Comparison of ENCODE assay signal across 15 mouse cellular contexts in the genomic region with DNA sequence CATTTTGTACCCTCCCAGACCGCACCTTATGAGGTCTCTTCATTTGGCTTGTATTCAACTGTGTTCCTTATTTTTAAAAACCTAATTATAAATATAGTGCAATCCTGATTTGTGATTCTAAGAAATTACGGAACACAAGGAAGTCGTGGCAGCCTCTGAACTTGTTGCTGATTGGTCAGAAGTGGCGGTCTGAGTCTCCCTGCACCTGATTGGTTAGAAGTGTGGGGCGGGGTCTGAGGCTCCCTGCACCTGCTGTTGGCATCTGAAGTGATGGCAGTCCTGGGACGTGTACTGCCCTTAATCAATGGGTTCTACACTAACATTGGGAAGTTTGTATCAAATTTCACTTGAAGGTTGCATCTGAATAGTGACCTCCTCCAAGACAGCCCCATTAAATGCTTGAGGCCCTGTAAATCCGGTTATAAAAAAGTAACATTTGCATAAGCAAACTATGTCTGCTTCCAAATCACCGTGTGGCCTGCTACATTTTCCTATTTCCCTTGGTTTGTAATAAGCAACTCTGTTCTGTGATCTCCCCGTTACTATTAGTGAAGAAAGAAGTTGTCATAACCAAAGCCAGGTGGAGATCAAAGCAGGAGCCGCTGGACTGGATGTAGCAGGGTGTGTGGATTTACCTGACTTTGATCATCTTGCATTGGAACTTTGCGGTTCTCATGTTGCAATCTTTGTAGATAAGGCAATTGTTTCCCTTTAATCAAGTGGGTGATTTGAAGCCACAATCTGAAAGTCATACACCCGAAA. TPM values are rescaled to one million over a fixed set of nuclear protein-coding genes. Genes with fewer than 3 reads are reported as not detected.
DNase-seq lines count a peak whose midpoint lies in the region; ATAC-seq and TF ChIP-seq lines count a peak whose summit lies in the region.
"Had no signal": no experiment of that assay in that cellular context is flagged by ENCODE, and none has a peak within 500 bp of the region (broad histone marks: within the 10 kb centered on the region; RNA-seq: fewer than 3 reads in every experiment).

No protein-coding gene starts in this region.

- ATAC-seq in midbrain, embryonic 11.5 days (ENCODE audit: low FRiP score), result 0 out of 2 replicates have a peak, but pooled peaks have one; percentile 38
- peak; percentile 58 for ATAC-seq in intestine, embryonic 16.5 days

- no peaks in the 10 kb centered on the region for H3K27me3 ChIP-seq in cerebellum, adult 2 months (ENCODE audit: control insufficient read depth, insufficient read depth, low read length)
- H3K27me3 ChIP-seq in midbrain, embryonic 11.5 days (ENCODE audit: control insufficient read depth, insufficient read depth, low read length), result no peaks in the 10 kb centered on the region
- H3K27me3 ChIP-seq in midbrain, embryonic 10.5 days (ENCODE audit: low read depth, poor library complexity, severe bottlenecking), result peaks cover 7% of the 10 kb centered on the region; the same call in 1 of the 2 replicates
- H3K27me3 ChIP-seq in intestine, embryonic 16.5 days (replicated peaks; ENCODE audit: control insufficient read depth, insufficient read depth, low read length), result no peaks in the 10 kb centered on the region
- H3K27me3 ChIP-seq: heart, embryonic 13.5 days had no signal

- H3K4me1 ChIP-seq in cerebellum, adult 2 months (ENCODE audit: control insufficient read depth, insufficient read depth, low read length), result no peaks in the 10 kb centered on the region
- no peaks in the 10 kb centered on the region for H3K4me1 ChIP-seq in midbrain, embryonic 11.5 days (ENCODE audit: control insufficient read depth, insufficient read depth, low read length)
- H3K4me1 ChIP-seq in midbrain, embryonic 10.5 days, result no peaks in the 10 kb centered on the region
- no peaks in the 10 kb centered on the region for H3K4me1 ChIP-seq in intestine, embryonic 16.5 days (ENCODE audit: control insufficient read depth, insufficient read depth, low read length)
- H3K4me1 ChIP-seq: heart, embryonic 13.5 days; liver, embryonic 13.5 days had no signal

- no peaks in the 10 kb centered on the region for H3K9me3 ChIP-seq in midbrain, embryonic 11.5 days (ENCODE audit: control insufficient read depth, low read length)
- no peaks in the 10 kb centered on the region for H3K9me3 ChIP-seq in midbrain, embryonic 10.5 days (replicated peaks)
- no peaks in the 10 kb centered on the region for H3K9me3 ChIP-seq in intestine, embryonic 16.5 days (ENCODE audit: control insufficient read depth, low read length)
- H3K9me3 ChIP-seq: heart, embryonic 13.5 days; liver, embryonic 13.5 days had no signal

- no peak overlapping the region for H3K4me3 ChIP-seq in cerebellum, adult 2 months (replicated peaks; ENCODE audit: insufficient read depth, low read depth, low read length)
- H3K4me3 ChIP-seq in midbrain, embryonic 11.5 days (ENCODE audit: low read depth, low read length), result no peak overlapping the region
- H3K4me3 ChIP-seq in midbrain, embryonic 10.5 days, result no peak overlapping the region
- H3K4me3 ChIP-seq in intestine, embryonic 16.5 days (ENCODE audit: low read length), result no peak overlapping the region
- H3K4me3 ChIP-seq: heart, embryonic 13.5 days; liver, embryonic 13.5 days had no signal

- H3K4me2 ChIP-seq in midbrain, embryonic 11.5 days, result no peak overlapping the region
- H3K4me2 ChIP-seq in intestine, embryonic 16.5 days (ENCODE audit: low read depth, low read length), result no peak overlapping the region
- H3K4me2 ChIP-seq: heart, embryonic 13.5 days; liver, embryonic 13.5 days had no signal

- H3K27ac ChIP-seq in cerebellum, adult 2 months (ENCODE audit: insufficient read depth, low read length), result no peak overlapping the region
- no peak overlapping the region for H3K27ac ChIP-seq in midbrain, embryonic 11.5 days (ENCODE audit: low read depth, low read length)
- H3K27ac ChIP-seq in midbrain, embryonic 10.5 days (replicated peaks), result no peak overlapping the region
- H3K27ac ChIP-seq in intestine, embryonic 16.5 days (ENCODE audit: low read length), result peak overlapping the region; percentile 55; the same call in 1 of the 2 replicates
- H3K27ac ChIP-seq: heart, embryonic 13.5 days; liver, embryonic 13.5 days had no signal

- TF ChIP-seq POLR2A in cerebellum, adult 2 months (IDR thresholded peaks at IDR 0.05; ENCODE audit: borderline replicate concordance, insufficient read depth, low read length), result no peak

- DNase-seq in cerebellum, adult 9-11 months, result peak; percentile 0
- no peak for DNase-seq in cerebellum, adult 2 months
- peak; percentile 75 for DNase-seq in midbrain, embryonic 11.5 days (ENCODE audit: low spot score, missing footprints)
- DNase-seq in midbrain, embryonic 10.5 days (ENCODE audit: low spot score), result no peak
- DNase-seq in B cell, adult 2 months, result no peak
- no peak for DNase-seq in thymus, postnatal 36 days
- DNase-seq in right cerebral cortex, postnatal 10 days (ENCODE audit: low spot score in 2 of 2), result no peak
- DNase-seq: adrenal gland, postnatal 14 days; cerebellum, adult 9-10 months; kidney, postnatal 14 days; liver, embryonic 13.5 days; lung, postnatal 10 days; thymus, adult 2 months had no signal

- no peaks in the 10 kb centered on the region for H3K36me3 ChIP-seq in midbrain, embryonic 11.5 days (ENCODE audit: control insufficient read depth, insufficient read depth, low read length)
- no peaks in the 10 kb centered on the region for H3K36me3 ChIP-seq in midbrain, embryonic 10.5 days
- no peaks in the 10 kb centered on the region for H3K36me3 ChIP-seq in intestine, embryonic 16.5 days (ENCODE audit: control insufficient read depth, insufficient read depth, low read length)
- H3K36me3 ChIP-seq: heart, embryonic 13.5 days; liver, embryonic 13.5 days had no signal

- H3K9ac ChIP-seq in midbrain, embryonic 11.5 days (ENCODE audit: low read length), result no peak overlapping the region
- no peak overlapping the region for H3K9ac ChIP-seq in intestine, embryonic 16.5 days (ENCODE audit: low read depth, low read length)
- H3K9ac ChIP-seq: heart, embryonic 13.5 days; liver, embryonic 13.5 days had no signal

- WGBS in cerebellum, adult 2 months, result 77% methylated on average over 12 of the region's 12 CpGs
- WGBS in midbrain, embryonic 11.5 days, result 66% methylated on average over 12 of the region's 12 CpGs
- WGBS in midbrain, embryonic 10.5 days, result 69% methylated on average over 12 of the region's 12 CpGs
- 58% methylated on average over 12 of the region's 12 CpGs for WGBS in intestine, embryonic 16.5 days

- no peak for TF ChIP-seq CTCF in cerebellum, adult 2 months (IDR thresholded peaks at IDR 0.05; ENCODE audit: borderline replicate concordance, insufficient read depth, low read depth, low read length)

RNA-seq across cellular contexts. Expression of gene Klhl8, which starts 5.7 kb away (rescaled TPM):
- polyA plus RNA-seq in cerebellum, adult 2 months (2012; rRNA removed), result 29.1 and 29.6 TPM in 2 replicates
- polyA plus RNA-seq in midbrain, embryonic 11.5 days (2014; fragmentation: Nextera tagmentation; extraction: Ambion mirVana), result 16.5 and 16.9 TPM in 2 replicates
- polyA plus RNA-seq in midbrain, embryonic 10.5 days (2016; fragmentation: Nextera tagmentation; extraction: Ambion mirVana), result 11.5 TPM in 2 replicates
- 6.7 and 7.3 TPM in 2 replicates for polyA plus RNA-seq in intestine, embryonic 16.5 days (2015; fragmentation: Nextera tagmentation; extraction: Ambion mirVana)

Comparison
In these comparisons a context has a peak if more than half of its experiments do, and no peak if none do; other contexts are left out.
1. DNase-seq: peak in cerebellum, adult 9-11 months (single experiment) and midbrain, embryonic 11.5 days (single experiment); none in cerebellum, adult 2 months (0 of 2), midbrain, embryonic 10.5 days (single experiment), B cell, adult 2 months (0 of 2), thymus, postnatal 36 days (0 of 2) and right cerebral cortex, postnatal 10 days (0 of 2).